Mouse (Mus musculus) adrenal gland, postnatal 25 days (tissue): ENCODE measurements around the gene H2-Ke6. TPM values are rescaled to one million over a fixed set of nuclear protein-coding genes. Genes with fewer than 3 reads are reported as not detected.

Experiments used
- DNase-seq: peaks from one replicate; pipeline ENCODE4 v3.0.0; 2021; ENCODE audit warnings: mixed read lengths
- long read RNA-seq: library from polyadenylated mRNA; stranded (forward); transcript quantifications from one replicate; pipeline ENCODE4 v2.0.0, GENCODE M21; 2021
- total RNA-seq: library from RNA; stranded (reverse); gene quantifications from 2 replicates; pipeline ENCODE4 v1.2.3, GENCODE M21; 2021

The H2-Ke6 gene
- 239 TPM in 2 replicates for total RNA-seq
- long read RNA-seq, transcript H2-Ke6-201 (9 exons, 965 nt): major isoform, 102 of 167 reads
- long read RNA-seq, partial matches to known transcripts: 48 of 167 reads
- long read RNA-seq, other reads (novel, unspliced or antisense): 13 of 167 reads

GRCm38 (mm10) chr17:34027656-34028223, at the start of gene H2-Ke6:
Gene H2-Ke6, minus strand, starts transcription at chr17:34028060.
- DNase-seq: peak; percentile 95

DNA sequence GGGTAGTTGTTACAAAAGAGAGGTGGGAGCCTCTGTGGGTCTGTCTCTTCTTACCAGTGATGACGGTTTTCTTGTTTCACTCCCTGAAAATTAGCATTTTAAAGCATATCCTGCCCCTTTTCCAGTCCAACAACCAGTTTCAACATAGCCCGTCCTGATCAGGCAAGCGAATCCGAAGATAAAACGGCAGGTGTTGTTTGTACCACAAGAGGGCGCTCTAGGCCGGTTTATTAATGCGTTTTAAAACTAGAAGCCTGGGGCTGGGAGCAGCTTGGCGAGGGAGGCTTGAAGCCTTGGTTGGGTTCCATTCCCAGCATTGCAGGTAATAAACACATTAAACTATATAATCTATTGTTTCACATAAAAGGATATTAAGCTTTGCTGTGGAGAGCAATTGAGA, 49.7 kb upstream of the H2-Ke6 start:
- peak; percentile 72 for DNase-seq

- peak; percentile 61 for DNase-seq
Observed at GRCm38 (mm10) chr17:34075271-34075670, 47.4 kb upstream of the H2-Ke6 start.

DNA sequence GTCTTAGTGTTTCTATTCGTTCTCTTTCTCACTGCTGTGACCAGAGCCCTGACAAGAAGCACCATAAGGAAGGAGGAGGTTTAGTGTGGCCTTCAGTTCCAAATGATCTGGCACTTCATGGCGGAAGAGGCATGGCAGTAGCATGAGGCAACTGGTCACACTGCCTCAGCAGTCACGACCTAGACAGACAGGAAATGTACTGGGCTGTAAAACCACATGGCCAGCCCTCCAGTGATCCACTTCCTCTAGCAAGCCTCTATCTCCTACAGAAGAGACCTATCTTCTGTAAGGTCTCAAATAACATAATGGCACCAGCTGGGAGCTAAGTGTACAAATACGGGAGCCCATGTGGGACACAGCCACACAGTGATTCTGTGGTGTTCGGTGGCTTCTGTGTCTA, 44.2 kb upstream of the H2-Ke6 start:
- DNase-seq: no peak

- DNase-seq: no peak
Observed at GRCm38 (mm10) chr17:34068864-34069263, 41.0 kb upstream of the H2-Ke6 start.

- no peak for DNase-seq
Observed at GRCm38 (mm10) chr17:34057224-34057623, 29.4 kb upstream of the H2-Ke6 start.

- DNase-seq: no peak
Observed at GRCm38 (mm10) chr17:34047404-34048050, 19.7 kb upstream of the H2-Ke6 start.

DNA sequence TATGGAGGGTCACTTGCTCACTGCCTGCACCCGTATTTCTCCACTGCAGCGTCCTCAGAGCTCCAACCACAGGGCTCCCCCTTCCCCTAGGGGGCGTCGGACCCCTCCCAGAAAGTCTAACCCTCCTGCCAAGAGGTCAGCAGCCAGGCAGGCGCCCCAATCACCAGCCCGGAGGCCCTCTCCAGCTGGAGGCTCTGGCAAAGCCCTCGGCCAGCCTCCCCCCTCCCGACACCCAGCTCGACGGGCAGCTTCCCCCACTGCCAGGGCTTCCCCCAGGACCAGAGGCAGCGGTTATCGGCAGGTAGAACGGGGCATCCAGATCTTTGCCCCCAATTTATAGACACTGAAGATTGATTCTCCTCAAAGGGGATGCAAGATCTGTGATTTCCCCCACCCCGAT, 18.1 kb upstream of the H2-Ke6 start:
- DNase-seq: no peak

DNA sequence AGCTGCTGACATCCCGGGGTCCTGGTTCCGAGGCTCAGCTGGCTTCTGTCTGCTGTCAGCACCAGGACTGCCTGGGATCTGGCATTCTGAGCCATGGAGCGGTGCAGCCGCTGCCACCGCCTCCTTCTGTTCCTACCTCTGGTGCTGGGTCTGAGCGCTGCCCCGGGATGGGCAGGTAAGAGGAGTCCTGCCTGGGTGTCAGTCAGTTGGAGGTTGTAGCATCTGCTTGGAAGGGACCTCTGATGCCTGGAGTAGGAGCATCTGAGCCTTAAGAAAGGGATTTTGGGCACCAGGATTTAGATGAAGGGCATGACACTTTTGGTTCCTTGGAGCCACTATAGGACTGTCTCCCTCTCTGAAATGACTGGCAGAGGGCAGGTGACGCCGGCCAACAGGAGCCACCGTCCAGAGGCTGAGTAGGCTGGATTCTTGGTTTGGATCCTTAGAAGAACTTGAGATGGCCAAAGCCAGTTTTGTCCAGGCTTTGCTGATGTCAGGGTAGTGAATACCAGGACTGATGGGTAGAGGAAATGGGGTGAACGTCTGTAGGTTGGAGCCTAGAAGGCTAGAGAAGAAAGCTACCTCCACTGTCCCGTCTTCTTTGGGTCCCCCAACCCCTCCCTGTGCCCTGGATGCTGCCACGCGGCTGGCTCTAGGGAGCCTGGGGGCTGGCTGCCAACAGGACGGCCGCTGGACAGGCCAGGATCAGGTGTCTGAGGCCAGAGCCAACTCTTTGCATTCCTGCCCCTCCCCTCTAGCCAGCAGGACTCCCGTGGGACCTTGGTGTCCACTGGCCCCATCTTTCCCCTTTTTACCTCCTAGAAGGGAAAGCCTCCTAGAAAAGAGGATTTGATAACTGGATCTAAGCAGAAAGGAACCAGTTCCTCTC, 11.9 kb upstream of the H2-Ke6 start:
- DNase-seq: peak; percentile 51

DNA sequence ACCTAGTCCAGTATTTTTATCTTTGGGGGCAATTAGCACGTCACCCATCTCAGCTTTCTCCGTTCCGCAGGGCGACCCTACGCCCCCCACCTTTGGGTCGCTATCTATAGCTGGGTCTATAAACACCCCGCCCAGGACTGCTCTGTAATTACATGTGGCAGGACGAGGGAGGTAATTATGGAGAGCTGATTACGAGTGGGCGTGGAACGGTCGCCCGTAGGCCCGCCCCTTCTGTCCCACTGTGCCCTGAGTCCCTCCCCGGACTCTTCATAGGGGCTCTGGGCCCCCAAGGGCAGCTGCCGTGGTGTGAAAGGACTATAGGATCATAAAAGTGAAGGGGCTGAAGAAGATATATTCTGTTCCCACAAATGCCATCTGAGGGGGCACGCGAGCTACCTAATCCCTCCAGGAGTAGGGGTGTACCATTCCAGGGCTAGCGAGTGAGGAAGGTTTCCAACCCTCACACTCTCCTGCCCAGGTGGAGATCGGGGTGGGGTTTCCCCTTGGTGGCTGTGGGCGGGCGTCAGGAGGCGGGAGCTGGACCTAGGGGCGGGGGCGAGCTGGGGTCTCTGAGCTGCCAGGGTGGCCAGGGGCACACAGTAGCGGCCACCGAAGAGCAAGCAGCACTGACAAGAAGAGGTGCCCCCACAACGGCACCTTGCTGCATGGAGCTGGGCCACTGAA, 11.2 kb upstream of the H2-Ke6 start, which contains the start of gene Col11a2:
Gene Col11a2, plus strand, starts transcription at position 560 of the 684 bp plus-strand sequence.
- DNase-seq: no peak

DNA sequence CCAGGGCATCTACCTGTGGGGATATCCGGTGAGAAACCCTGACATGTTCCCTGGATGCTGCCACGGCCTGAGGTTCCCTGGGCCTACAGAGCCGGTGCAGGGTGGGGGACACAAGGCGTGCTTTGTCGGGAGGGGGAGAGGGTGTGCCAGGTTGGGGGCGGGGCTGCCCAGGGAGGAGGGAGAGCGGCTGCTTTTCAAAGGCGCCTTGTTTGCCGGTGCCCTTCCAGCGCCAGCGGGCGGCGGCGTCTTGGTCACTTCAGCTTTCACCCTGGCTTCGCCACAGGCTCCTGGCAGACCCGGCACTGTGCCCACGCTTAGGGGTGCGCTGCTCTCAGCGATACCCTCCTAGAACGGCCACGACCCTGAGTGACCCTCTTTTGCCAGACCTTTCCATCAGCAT, 10.6 kb upstream of the H2-Ke6 start:
- no peak for DNase-seq

- DNase-seq: no peak
Observed at GRCm38 (mm10) chr17:34037241-34037640, 9.4 kb upstream of the H2-Ke6 start.

DNA sequence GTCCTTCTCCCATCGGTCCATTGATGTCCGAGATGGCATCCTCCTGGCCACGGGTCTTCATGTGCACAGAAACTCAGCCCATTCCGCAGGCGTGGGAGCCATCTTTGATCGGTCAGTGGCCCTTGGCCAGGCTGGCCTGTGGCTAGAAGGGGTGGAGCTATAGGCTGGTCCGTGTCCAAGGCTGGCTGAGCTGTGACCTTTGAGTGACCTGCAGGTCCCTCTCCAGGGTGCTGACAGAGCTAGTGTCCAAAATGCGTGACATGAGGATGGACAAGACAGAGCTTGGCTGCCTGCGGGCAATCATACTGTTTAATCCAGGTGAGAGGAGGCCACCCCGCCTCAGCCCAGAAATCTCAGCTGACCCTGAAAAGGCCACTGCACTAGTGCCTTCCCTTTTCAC, 8.8 kb upstream of the H2-Ke6 start:
- DNase-seq: no peak

DNA sequence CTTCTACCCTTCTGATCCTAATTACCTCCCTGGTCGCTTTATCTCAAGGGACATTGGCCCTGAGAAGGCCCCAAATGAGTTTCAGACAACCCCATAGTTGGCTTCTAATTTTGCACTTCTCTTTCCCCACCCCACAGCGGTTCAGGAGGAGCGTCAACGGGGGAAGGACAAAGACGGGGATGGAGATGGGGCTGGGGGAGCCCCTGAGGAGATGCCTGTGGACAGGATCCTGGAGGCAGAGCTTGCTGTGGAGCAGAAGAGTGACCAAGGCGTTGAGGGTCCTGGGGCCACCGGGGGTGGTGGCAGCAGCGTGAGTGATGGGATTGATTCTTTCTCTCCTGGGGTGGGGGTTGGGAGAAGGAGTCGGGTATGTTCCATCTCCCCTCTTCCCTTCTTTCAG, 7.7 kb upstream of the H2-Ke6 start:
- DNase-seq: no peak

GRCm38 (mm10) chr17:34034064-34034463, 6.2 kb upstream of the H2-Ke6 start:
- peak; percentile 59 for DNase-seq

GRCm38 (mm10) chr17:34033441-34033840, 5.6 kb upstream of the H2-Ke6 start:
- no peak for DNase-seq

- DNase-seq: no peak
Observed at GRCm38 (mm10) chr17:34032806-34033205, 4.9 kb upstream of the H2-Ke6 start.

- DNase-seq: peak; percentile 77
Observed at GRCm38 (mm10) chr17:34032174-34032632, 4.3 kb upstream of the H2-Ke6 start.

DNA sequence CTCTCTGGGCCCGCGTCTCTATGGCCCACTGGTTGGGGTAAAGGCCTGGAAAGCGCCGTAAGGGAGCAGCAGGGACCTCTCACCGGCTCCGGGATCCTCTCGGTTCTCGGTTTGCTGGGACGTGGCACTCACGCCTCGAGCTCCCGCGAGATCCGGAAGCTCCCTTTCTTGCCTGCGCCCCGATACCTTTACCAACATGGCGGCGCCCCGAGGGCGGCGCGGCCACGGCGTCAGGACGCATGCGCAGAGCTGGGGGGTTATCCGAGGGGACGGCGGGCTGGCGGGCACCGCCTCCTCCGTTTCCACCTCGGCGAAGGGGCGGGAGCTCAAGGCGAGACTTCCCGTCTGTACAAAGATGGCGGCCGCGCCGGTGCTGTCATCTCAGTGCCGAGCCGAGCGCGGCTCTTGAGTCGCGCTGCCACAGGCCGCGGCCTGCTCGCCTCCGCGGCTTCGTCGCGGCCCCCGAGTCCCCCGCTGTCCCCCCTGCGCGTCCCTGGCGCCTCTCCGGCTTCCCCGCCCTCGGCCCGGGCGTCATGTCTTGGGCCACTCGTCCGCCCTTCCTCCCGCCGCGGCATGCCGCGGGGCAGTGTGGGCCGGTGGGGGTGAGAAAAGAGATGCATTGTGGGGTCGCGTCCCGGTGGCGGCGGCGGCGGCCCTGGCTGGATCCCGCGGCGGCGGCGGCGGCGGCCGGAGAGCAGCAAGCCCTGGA, 3.8 kb upstream of the H2-Ke6 start, which contains the start of the genes Slc39a7 and Rxrb:
Gene Slc39a7, minus strand, starts transcription at position 218 of the 709 bp plus-strand sequence.
Gene Rxrb, plus strand, starts transcription at position 348 of the 709 bp plus-strand sequence.
- DNase-seq: peak; percentile 100

GRCm38 (mm10) chr17:34030861-34031326, 3.0 kb upstream of the H2-Ke6 start:
- DNase-seq: no peak
